Mouse (Mus musculus) CH12.LX (cell line): ENCODE measurements around the gene Ercc6.

Experiments used
- CTCF ChIP-seq, 2 experiments: IDR thresholded peaks in 1 of 2; conservative IDR thresholded peaks in 1 of 2; 2 replicates each; pipeline ENCODE4 v1.5.1; 2011 to 2012; ENCODE audit warnings: low read depth in 2 of 2, low read length in 2 of 2, improper control_type of control experiment in 1 of 2, inconsistent platforms in 1 of 2, mild to moderate bottlenecking in 1 of 2, moderate library complexity in 1 of 2
- EP300 ChIP-seq: IDR thresholded peaks from 2 replicates; pipeline ENCODE4 v1.6.1; 2011; ENCODE audit warnings: low read length, improper control_type of control experiment
- GABPA ChIP-seq: IDR thresholded peaks from 2 replicates; pipeline ENCODE4 v1.6.1; 2012; ENCODE audit warnings: low read depth, low read length, improper control_type of control experiment, inconsistent platforms; ENCODE audit not compliant: insufficient replicate concordance
- IRF4 ChIP-seq: IDR thresholded peaks from 2 replicates; pipeline ENCODE4 v1.6.1; 2014; ENCODE audit warnings: low read depth, mild to moderate bottlenecking, inconsistent platforms, low read length, improper control_type of control experiment
- MAX ChIP-seq: IDR thresholded peaks from 2 replicates; pipeline ENCODE4 v1.6.1; 2011; ENCODE audit warnings: low read length, improper control_type of control experiment
- MAZ ChIP-seq: IDR thresholded peaks from 2 replicates; pipeline ENCODE4 v1.6.1; 2012; ENCODE audit warnings: low read depth, mild to moderate bottlenecking, inconsistent platforms, low read length, improper control_type of control experiment, moderate library complexity
- POLR2A ChIP-seq: IDR thresholded peaks from 2 replicates; pipeline ENCODE4 v1.6.1; 2011; ENCODE audit warnings: low read depth, mild to moderate bottlenecking, improper control_type of control experiment, low read length
- ZC3H11A ChIP-seq: IDR thresholded peaks from 2 replicates; pipeline ENCODE4 v1.6.1; 2012; ENCODE audit warnings: low read depth, mild to moderate bottlenecking, inconsistent platforms, low read length, improper control_type of control experiment
- ZKSCAN1 ChIP-seq: IDR thresholded peaks from 2 replicates; pipeline ENCODE4 v1.6.1; 2012; ENCODE audit warnings: low read depth, inconsistent platforms, low read length, improper control_type of control experiment, borderline replicate concordance
- ZNF384 ChIP-seq: IDR thresholded peaks from 2 replicates; pipeline ENCODE4 v1.6.1; 2012; ENCODE audit warnings: low read depth, low read length, improper control_type of control experiment, inconsistent platforms

DNA sequence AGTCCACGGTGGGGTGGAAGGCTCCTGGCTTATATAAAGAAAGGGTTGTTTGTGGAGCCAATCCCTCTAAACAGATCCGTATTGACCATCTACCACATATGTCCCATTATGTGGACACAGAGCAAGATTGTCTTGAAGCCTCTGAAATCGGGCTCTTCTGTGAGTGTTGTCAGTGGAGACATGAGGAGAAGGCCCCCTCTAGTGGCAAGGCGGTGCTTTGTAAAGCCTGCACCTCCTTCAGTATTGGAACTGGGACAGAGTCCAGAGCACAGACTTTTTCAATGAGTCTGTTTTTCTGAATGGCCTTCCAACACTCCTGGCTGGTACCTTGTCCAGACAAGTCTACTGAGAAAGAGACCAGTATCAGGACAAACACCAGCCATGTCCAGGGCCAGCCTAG lies 40.3 kb upstream of the Ercc6 start:
- TF ChIP-seq POLR2A (no peak), GABPA (no peak), IRF4 (no peak), ZKSCAN1 (no peak), MAZ (no peak), CTCF (conservative IDR thresholded peaks at IDR 0.05 in 1 of 2, IDR thresholded peaks at IDR 0.05 in 1 of 2; ENCODE audit: low read depth in 2 of 2, low read length in 2 of 2) (peak; percentile 70 to 94), EP300 (no peak), ZNF384 (no peak), ZC3H11A (0 out of 2 replicates have a peak, but pooled peaks have one; percentile 9), MAX (no peak)
